Mouse (Mus musculus) midbrain, embryonic 10.5 days (tissue): ENCODE measurements around the gene Myl7. TPM values are rescaled to one million over a fixed set of nuclear protein-coding genes. Genes with fewer than 3 reads are reported as not detected.

Source experiments
- DNase-seq: peaks from one replicate; pipeline ENCODE4 v3.0.0-alpha.2; 2017; ENCODE audit warnings: low spot score
- H3K27ac ChIP-seq: fragments of 300-500 bp; sonication (generic); replicated peaks from 2 replicates; pipeline ENCODE4 v1.5.1; 2016; ENCODE audit warnings: mild to moderate bottlenecking
- H3K27me3 ChIP-seq: fragments of 300-500 bp; sonication (generic); 2 replicates; pipeline ENCODE4 v1.6.1; 2016; ENCODE audit warnings: low read depth, mild to moderate bottlenecking; ENCODE audit not compliant: poor library complexity, severe bottlenecking
- H3K36me3 ChIP-seq: fragments of 300-500 bp; sonication (generic); 2 replicates; pipeline ENCODE4 v1.6.1; 2016; ENCODE audit warnings: mild to moderate bottlenecking, moderate library complexity
- H3K4me1 ChIP-seq: fragments of 300-500 bp; sonication (generic); 2 replicates; pipeline ENCODE4 v1.6.1; 2016
- H3K4me3 ChIP-seq: fragments of 300-500 bp; sonication (generic); 2 replicates; pipeline ENCODE4 v1.5.1; 2016; ENCODE audit warnings: mild to moderate bottlenecking, moderate library complexity
- H3K9me3 ChIP-seq: fragments of 300-500 bp; sonication (generic); replicated peaks from 2 replicates; pipeline ENCODE4 v1.6.1; 2016; ENCODE audit warnings: mild to moderate bottlenecking
- WGBS: fragments of 180-500 bp; shearing (Covaris S2); methylation state at CpG from one replicate; pipeline ENCODE4 v1.1.7; 2016; 5-methylcytosine and 5-hydroxymethylcytosine counted together
- polyA plus RNA-seq: library from polyadenylated mRNA; unstranded; fragments of >200 nt; fragmentation: Nextera tagmentation; extraction: Ambion mirVana; gene quantifications from 2 replicates; pipeline ENCODE4 v1.2.1, GENCODE M21; 2016

The Myl7 gene
- polyA plus RNA-seq, 1 experiment from 2014 or later: 3.7 TPM

GRCm38 (mm10) chr11:5858723-5859122, 39.9 kb downstream of the Myl7 start:
- no peak overlapping the region for H3K4me3 ChIP-seq
- DNase-seq: no peak
- H3K27ac ChIP-seq: no peak overlapping the region
- peaks cover 43% of the 10 kb centered on the region for H3K27me3 ChIP-seq
- no peaks in the 10 kb centered on the region for H3K36me3 ChIP-seq
- H3K4me1 ChIP-seq: peaks cover 22% of the 10 kb centered on the region
- H3K9me3 ChIP-seq: no peaks in the 10 kb centered on the region; the same call in 1 of the 2 replicates
- 85% methylated on average over 1 of the region's 1 CpGs for WGBS

- Histone ChIP-seq H3K4me3 (no peak overlapping the region), H3K4me1 (peaks cover 9% of the 10 kb centered on the region), H3K27ac (no peak overlapping the region), H3K36me3 (no peaks in the 10 kb centered on the region), H3K9me3 (no peaks in the 10 kb centered on the region; the same call in 1 of the 2 replicates), H3K27me3 (peaks cover 21% of the 10 kb centered on the region)
- 77% methylated on average over 8 of the region's 8 CpGs for WGBS
- no peak for DNase-seq
Observed at GRCm38 (mm10) chr11:5856479-5857130, 42.0 kb downstream of the Myl7 start.

GRCm38 (mm10) chr11:5855902-5856301, 42.7 kb downstream of the Myl7 start:
- no peaks in the 10 kb centered on the region; the same call in 1 of the 2 replicates for H3K9me3 ChIP-seq
- peaks cover 4% of the 10 kb centered on the region for H3K4me1 ChIP-seq
- H3K27ac ChIP-seq: no peak overlapping the region
- H3K36me3 ChIP-seq: no peaks in the 10 kb centered on the region
- H3K4me3 ChIP-seq: no peak overlapping the region
- no peak for DNase-seq
- WGBS: 45% methylated on average over 7 of the region's 7 CpGs
- peaks cover 14% of the 10 kb centered on the region for H3K27me3 ChIP-seq

GRCm38 (mm10) chr11:5855481-5855880, 43.1 kb downstream of the Myl7 start:
- H3K36me3 ChIP-seq: no peaks in the 10 kb centered on the region
- no peaks in the 10 kb centered on the region; the same call in 1 of the 2 replicates for H3K9me3 ChIP-seq
- H3K27me3 ChIP-seq: peaks cover 10% of the 10 kb centered on the region
- no peak overlapping the region for H3K27ac ChIP-seq
- no peak for DNase-seq
- H3K4me1 ChIP-seq: peaks cover 4% of the 10 kb centered on the region; the same call in 1 of the 2 replicates
- H3K4me3 ChIP-seq: no peak overlapping the region

- H3K4me1 ChIP-seq: 0 out of 2 replicates have a peak, but pooled peaks cover 4% of the 10 kb centered on the region
- 56% methylated on average over 1 of the region's 1 CpGs for WGBS
- H3K9me3 ChIP-seq: no peaks in the 10 kb centered on the region
- no peak overlapping the region for H3K27ac ChIP-seq
- H3K27me3 ChIP-seq: no peaks in the 10 kb centered on the region
- DNase-seq: no peak
- H3K4me3 ChIP-seq: no peak overlapping the region
- H3K36me3 ChIP-seq: no peaks in the 10 kb centered on the region
Observed at GRCm38 (mm10) chr11:5852314-5852713, 46.3 kb downstream of the Myl7 start.

- 64% methylated on average over 4 of the region's 4 CpGs for WGBS
- H3K36me3 ChIP-seq: no peaks in the 10 kb centered on the region
- H3K9me3 ChIP-seq: 0 out of 2 replicates have a peak, but pooled peaks cover 3% of the 10 kb centered on the region
- H3K27ac ChIP-seq: no peak overlapping the region
- no peaks in the 10 kb centered on the region for H3K27me3 ChIP-seq
- DNase-seq: no peak
- 0 out of 2 replicates have a peak, but pooled peaks cover 4% of the 10 kb centered on the region for H3K4me1 ChIP-seq
- H3K4me3 ChIP-seq: no peak overlapping the region
Observed at GRCm38 (mm10) chr11:5851021-5851736, 47.4 kb downstream of the Myl7 start.

- 0 out of 2 replicates have a peak, but pooled peaks cover 3% of the 10 kb centered on the region for H3K9me3 ChIP-seq
- DNase-seq: no peak
- H3K27ac ChIP-seq: no peak overlapping the region
- no peaks in the 10 kb centered on the region for H3K36me3 ChIP-seq
- no peaks in the 10 kb centered on the region for H3K27me3 ChIP-seq
- H3K4me3 ChIP-seq: no peak overlapping the region
- no peaks in the 10 kb centered on the region for H3K4me1 ChIP-seq
- WGBS: 79% methylated on average over 5 of the region's 5 CpGs
Observed at GRCm38 (mm10) chr11:5850452-5850851, 48.1 kb downstream of the Myl7 start.

GRCm38 (mm10) chr11:5849316-5849715, 49.3 kb downstream of the Myl7 start:
- DNase-seq: no peak
- Histone ChIP-seq H3K9me3 (0 out of 2 replicates have a peak, but pooled peaks cover 3% of the 10 kb centered on the region), H3K27ac (no peak overlapping the region), H3K36me3 (no peaks in the 10 kb centered on the region), H3K4me1 (no peaks in the 10 kb centered on the region), H3K4me3 (no peak overlapping the region), H3K27me3 (no peaks in the 10 kb centered on the region)
- WGBS: 75% methylated on average over 2 of the region's 2 CpGs

- DNase-seq: no peak
- Histone ChIP-seq H3K4me1 (no peaks in the 10 kb centered on the region), H3K9me3 (0 out of 2 replicates have a peak, but pooled peaks cover 3% of the 10 kb centered on the region), H3K27me3 (no peaks in the 10 kb centered on the region), H3K4me3 (no peak overlapping the region), H3K27ac (no peak overlapping the region), H3K36me3 (no peaks in the 10 kb centered on the region)
- 70% methylated on average over 6 of the region's 6 CpGs for WGBS
Observed at GRCm38 (mm10) chr11:5848741-5849140, 49.8 kb downstream of the Myl7 start.

- Histone ChIP-seq H3K36me3 (no peaks in the 10 kb centered on the region), H3K4me1 (no peaks in the 10 kb centered on the region), H3K27me3 (no peaks in the 10 kb centered on the region), H3K9me3 (peaks cover 8% of the 10 kb centered on the region; the same call in 1 of the 2 replicates), H3K4me3 (no peak overlapping the region), H3K27ac (no peak overlapping the region)
- DNase-seq: no peak
- WGBS: 77% methylated on average over 7 of the region's 7 CpGs
Observed at GRCm38 (mm10) chr11:5846639-5847345, 51.8 kb downstream of the Myl7 start.
